Mouse (Mus musculus) testis, postnatal 10 days (tissue): ENCODE measurements around the gene Krt9.
"Not testable (repeated sequence)": the region's sequence is repeated elsewhere in the genome, so short reads cannot be mapped to it uniquely, and the experiment has no call there.

Experiments used
- DNase-seq: peaks from one replicate; pipeline ENCODE4 v3.0.0; 2021; ENCODE audit warnings: low spot score

The Krt9 gene

GRCm38 (mm10) chr11:100192992-100193391 lies at the start of gene Krt9:
Krt9 (minus strand) TSS chr11:100193246.
- no peak for DNase-seq

- not testable (repeated sequence) for DNase-seq
Observed at GRCm38 (mm10) chr11:100240272-100240671, 47.2 kb upstream of the Krt9 start.

GRCm38 (mm10) chr11:100221741-100222140 lies 28.7 kb upstream of the Krt9 start:
- DNase-seq: no peak

- no peak for DNase-seq
Observed at GRCm38 (mm10) chr11:100219304-100219703, 26.3 kb upstream of the Krt9 start.

GRCm38 (mm10) chr11:100208542-100208941 lies 15.5 kb upstream of the Krt9 start:
- DNase-seq: no peak

GRCm38 (mm10) chr11:100207498-100207897 lies 14.5 kb upstream of the Krt9 start, which contains the start of gene Krt14:
Krt14 (minus strand) TSS chr11:100207548.
- no peak for DNase-seq

- peak; percentile 77 for DNase-seq
Observed at GRCm38 (mm10) chr11:100203448-100203847, 10.4 kb upstream of the Krt9 start.

GRCm38 (mm10) chr11:100202906-100203305 lies 9.9 kb upstream of the Krt9 start:
- no peak for DNase-seq

GRCm38 (mm10) chr11:100200104-100200820 lies 7.2 kb upstream of the Krt9 start:
- DNase-seq: peak; percentile 67

GRCm38 (mm10) chr11:100198666-100199065 lies 5.6 kb upstream of the Krt9 start:
- DNase-seq: no peak

- DNase-seq: no peak
Observed at GRCm38 (mm10) chr11:100191820-100192219, 1.2 kb downstream of the Krt9 start.

GRCm38 (mm10) chr11:100186736-100187135 lies 6.3 kb downstream of the Krt9 start:
- DNase-seq: no peak

GRCm38 (mm10) chr11:100181725-100182124 lies 11.3 kb downstream of the Krt9 start:
- no peak for DNase-seq

- DNase-seq: no peak
Observed at GRCm38 (mm10) chr11:100179260-100179659, 13.8 kb downstream of the Krt9 start.

- DNase-seq: no peak
Observed at GRCm38 (mm10) chr11:100178307-100178706, 14.7 kb downstream of the Krt9 start.

- no peak for DNase-seq
Observed at GRCm38 (mm10) chr11:100176791-100177190, 16.3 kb downstream of the Krt9 start.

- peak; percentile 92 for DNase-seq
Observed at GRCm38 (mm10) chr11:100168765-100169762, 24.0 kb downstream of the Krt9 start.

- peak; percentile 72 for DNase-seq
Observed at GRCm38 (mm10) chr11:100168071-100168470, 25.0 kb downstream of the Krt9 start.

GRCm38 (mm10) chr11:100164392-100164791 lies 28.7 kb downstream of the Krt9 start:
- DNase-seq: no peak

- no peak for DNase-seq
Observed at GRCm38 (mm10) chr11:100157908-100158477, 35.1 kb downstream of the Krt9 start.

GRCm38 (mm10) chr11:100157331-100157730 lies 35.7 kb downstream of the Krt9 start:
- DNase-seq: no peak

- DNase-seq: no peak
Observed at GRCm38 (mm10) chr11:100155497-100156255, 37.4 kb downstream of the Krt9 start.
